Comparison of ENCODE assay signal across 15 mouse cellular contexts in the genomic region with DNA sequence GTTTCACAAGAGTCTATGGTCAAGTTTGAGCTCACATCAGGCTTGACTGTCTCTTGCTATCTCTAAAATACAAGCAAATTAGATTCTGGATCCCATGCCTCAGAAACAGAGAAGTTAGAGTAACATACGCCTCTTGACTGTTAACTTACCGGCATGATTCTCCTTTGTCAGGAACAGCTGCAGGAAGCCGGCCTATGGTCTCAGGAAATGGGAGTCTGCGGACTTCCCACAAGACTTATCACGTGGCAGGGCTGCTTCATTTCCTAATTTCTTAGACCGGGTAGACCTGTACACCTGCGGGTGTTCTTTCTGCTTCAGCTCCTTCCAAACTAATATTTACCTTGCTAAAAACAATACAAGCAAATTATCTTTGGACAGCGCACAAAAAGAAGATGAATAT. TPM values are rescaled to one million over a fixed set of nuclear protein-coding genes. Genes with fewer than 3 reads are reported as not detected.
"Had no signal": no experiment of that assay in that cellular context is flagged by ENCODE, and none has a peak within 500 bp of the region (broad histone marks: within the 10 kb centered on the region; RNA-seq: fewer than 3 reads in every experiment).

No protein-coding gene starts in this region.

- H3K27me3 ChIP-seq: liver, embryonic 15.5 days; neural tube, embryonic 15.5 days had no signal

- H3K4me1 ChIP-seq: liver, embryonic 15.5 days; neural tube, embryonic 15.5 days had no signal

- H3K27ac ChIP-seq: limb, embryonic 10.5 days; liver, embryonic 15.5 days; macrophage; midbrain, embryonic 10.5 days; neural tube, embryonic 15.5 days had no signal

- H3K36me3 ChIP-seq: limb, embryonic 10.5 days; liver, embryonic 15.5 days; midbrain, embryonic 10.5 days; neural tube, embryonic 15.5 days had no signal

- H3K4me2 ChIP-seq: liver, embryonic 11.5 days; liver, embryonic 15.5 days; neural tube, embryonic 15.5 days had no signal

- H3K4me3 ChIP-seq: limb, embryonic 10.5 days; liver, embryonic 15.5 days; midbrain, embryonic 10.5 days; myocyte; neural tube, embryonic 15.5 days had no signal

- DNase-seq: kidney, adult 8-10 months; kidney, postnatal 4 days; lung, adult 2 months; lung, postnatal 14 days; midbrain, embryonic 14.5 days; right cerebral cortex, adult 18-20 months; right cerebral cortex, postnatal 25 days; thymus, postnatal 4 days had no signal

- H3K9me3 ChIP-seq: limb, embryonic 10.5 days; liver, embryonic 15.5 days; neural tube, embryonic 15.5 days had no signal

- H3K9ac ChIP-seq: liver, embryonic 15.5 days; neural tube, embryonic 15.5 days had no signal

RNA-seq across cellular contexts. Expression of a gene that starts 22.9 kb away (rescaled TPM):
- polyA plus RNA-seq: liver, embryonic 15.5 days; macrophage had no signal
